12 mouse cellular contexts compared by ENCODE assay signal in the genomic region with DNA sequence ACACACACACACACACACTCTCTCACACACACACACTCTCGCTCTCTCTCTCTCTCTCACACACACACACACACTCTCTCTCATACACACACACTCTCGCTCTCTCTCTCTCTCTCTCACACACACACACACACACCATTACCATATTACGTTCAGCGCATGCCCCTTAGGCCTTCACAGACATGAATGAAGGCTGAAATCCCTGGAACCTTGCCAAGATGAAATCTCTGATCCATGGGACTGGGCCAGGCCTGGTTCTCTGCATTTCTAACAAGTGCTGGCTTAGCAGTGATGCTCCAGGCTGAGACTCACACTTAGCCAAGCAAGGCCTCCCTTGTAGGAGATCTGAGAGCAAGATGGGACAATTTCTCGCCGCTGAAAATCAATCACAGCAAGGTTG. TPM values are rescaled to one million over a fixed set of nuclear protein-coding genes. Genes with fewer than 3 reads are reported as not detected.
DNase-seq lines count a peak whose midpoint lies in the region; ATAC-seq lines count a peak whose summit lies in the region.
"Had no signal": no experiment of that assay in that cellular context is flagged by ENCODE, and none has a peak within 500 bp of the region (broad histone marks: within the 10 kb centered on the region; RNA-seq: fewer than 3 reads in every experiment).

No protein-coding gene starts in this region.

- peaks cover 9% of the 10 kb centered on the region for H3K4me1 ChIP-seq in forebrain, embryonic 13.5 days
- no peaks in the 10 kb centered on the region for H3K4me1 ChIP-seq in forebrain, embryonic 11.5 days (replicated peaks; ENCODE audit: control insufficient read depth, insufficient read depth, low read length)
- H3K4me1 ChIP-seq in midbrain, embryonic 14.5 days (ENCODE audit: control insufficient read depth, insufficient read depth, low read length): 0 out of 2 replicates have a peak, but pooled peaks cover 2% of the 10 kb centered on the region
- H3K4me1 ChIP-seq in midbrain, embryonic 16.5 days (ENCODE audit: control insufficient read depth, insufficient read depth, low read length): peaks cover 3% of the 10 kb centered on the region; the same call in 1 of the 2 replicates
- peaks cover 45% of the 10 kb centered on the region for H3K4me1 ChIP-seq in liver, embryonic 16.5 days (ENCODE audit: control insufficient read depth, low read depth, low read length)

- no peak for DNase-seq in forebrain, embryonic 11.5 days (ENCODE audit: low spot score)
- DNase-seq in midbrain, embryonic 14.5 days: peak; percentile 82
- peak; percentile 53 for DNase-seq in adrenal gland, postnatal 14 days
- no peak for DNase-seq in kidney, postnatal 36 days
- no peak for DNase-seq in gastrocnemius, postnatal 25 days
- DNase-seq: thymus, postnatal 25 days had no signal

- H3K4me2 ChIP-seq in forebrain, embryonic 13.5 days: no peak overlapping the region
- no peak overlapping the region for H3K4me2 ChIP-seq in forebrain, embryonic 11.5 days (ENCODE audit: low read depth, low read length, severe bottlenecking)
- H3K4me2 ChIP-seq in midbrain, embryonic 14.5 days (ENCODE audit: low read length): no peak overlapping the region
- no peak overlapping the region for H3K4me2 ChIP-seq in midbrain, embryonic 16.5 days (ENCODE audit: low read length)
- peak overlapping the region; percentile 32 for H3K4me2 ChIP-seq in liver, embryonic 16.5 days (ENCODE audit: low read depth, low read length)

- no peaks in the 10 kb centered on the region for H3K36me3 ChIP-seq in forebrain, embryonic 13.5 days (ENCODE audit: poor library complexity, severe bottlenecking)
- no peaks in the 10 kb centered on the region for H3K36me3 ChIP-seq in forebrain, embryonic 11.5 days (ENCODE audit: control insufficient read depth, insufficient read depth, low read length)
- H3K36me3 ChIP-seq in midbrain, embryonic 14.5 days (ENCODE audit: control insufficient read depth, insufficient read depth, low read length): no peaks in the 10 kb centered on the region
- no peaks in the 10 kb centered on the region for H3K36me3 ChIP-seq in midbrain, embryonic 16.5 days (ENCODE audit: control insufficient read depth, insufficient read depth, low read length)
- H3K36me3 ChIP-seq in liver, embryonic 16.5 days (ENCODE audit: control insufficient read depth, insufficient read depth): no peaks in the 10 kb centered on the region
- H3K36me3 ChIP-seq: limb, embryonic 10.5 days had no signal

- peak overlapping the region; percentile 15; the same call in 1 of the 2 replicates for H3K27ac ChIP-seq in forebrain, embryonic 13.5 days
- H3K27ac ChIP-seq in forebrain, embryonic 11.5 days (ENCODE audit: low read depth, low read length): no peak overlapping the region
- H3K27ac ChIP-seq in midbrain, embryonic 14.5 days (replicated peaks; ENCODE audit: low read depth, low read length): no peak overlapping the region
- H3K27ac ChIP-seq in midbrain, embryonic 16.5 days (ENCODE audit: low read length): no peak overlapping the region
- peak overlapping the region; percentile 75 for H3K27ac ChIP-seq in liver, embryonic 16.5 days (ENCODE audit: low read length)
- H3K27ac ChIP-seq: limb, embryonic 10.5 days had no signal

- H3K4me3 ChIP-seq in forebrain, embryonic 13.5 days: no peak overlapping the region
- H3K4me3 ChIP-seq in forebrain, embryonic 11.5 days (ENCODE audit: low read depth, low read length): no peak overlapping the region
- no peak overlapping the region for H3K4me3 ChIP-seq in midbrain, embryonic 14.5 days (replicated peaks; ENCODE audit: low read depth, low read length)
- H3K4me3 ChIP-seq in midbrain, embryonic 16.5 days (ENCODE audit: low read depth, low read length): no peak overlapping the region
- no peak overlapping the region for H3K4me3 ChIP-seq in liver, embryonic 16.5 days (ENCODE audit: low read depth, low read length)
- H3K4me3 ChIP-seq: layer of hippocampus, adult 2 months; limb, embryonic 10.5 days had no signal

- 64% methylated on average over 6 of the region's 6 CpGs for WGBS in forebrain, embryonic 13.5 days
- WGBS in forebrain, embryonic 11.5 days: 89% methylated on average over 6 of the region's 6 CpGs
- whole genome bisulfite sequencing in midbrain, embryonic 14.5 days: 65% methylated on average over 6 of the region's 6 CpGs
- 61% methylated on average over 6 of the region's 6 CpGs for WGBS in midbrain, embryonic 16.5 days
- WGBS in liver, embryonic 16.5 days (ENCODE audit: insufficient replicate concordance): 88% methylated on average over 6 of the region's 6 CpGs

- no peak overlapping the region for H3K9ac ChIP-seq in forebrain, embryonic 13.5 days
- no peak overlapping the region for H3K9ac ChIP-seq in forebrain, embryonic 11.5 days (ENCODE audit: low read length)
- H3K9ac ChIP-seq in midbrain, embryonic 14.5 days (replicated peaks; ENCODE audit: low read length): no peak overlapping the region
- no peak overlapping the region for H3K9ac ChIP-seq in midbrain, embryonic 16.5 days (ENCODE audit: low read depth, low read length)
- no peak overlapping the region for H3K9ac ChIP-seq in liver, embryonic 16.5 days (ENCODE audit: low read depth, low read length)

- no peaks in the 10 kb centered on the region for H3K27me3 ChIP-seq in forebrain, embryonic 13.5 days
- H3K27me3 ChIP-seq in forebrain, embryonic 11.5 days (ENCODE audit: control insufficient read depth, insufficient read depth, low read length): no peaks in the 10 kb centered on the region
- no peaks in the 10 kb centered on the region for H3K27me3 ChIP-seq in midbrain, embryonic 14.5 days (ENCODE audit: control insufficient read depth, insufficient read depth, low read length)
- H3K27me3 ChIP-seq in midbrain, embryonic 16.5 days (ENCODE audit: control insufficient read depth, insufficient read depth, low read depth, low read length): no peaks in the 10 kb centered on the region
- H3K27me3 ChIP-seq in liver, embryonic 16.5 days (ENCODE audit: control insufficient read depth, insufficient read depth, low read depth, low read length): no peaks in the 10 kb centered on the region; the same call in 1 of the 2 replicates

- H3K9me3 ChIP-seq in forebrain, embryonic 13.5 days (replicated peaks): no peaks in the 10 kb centered on the region
- H3K9me3 ChIP-seq in forebrain, embryonic 11.5 days (ENCODE audit: control insufficient read depth, low read length): no peaks in the 10 kb centered on the region
- H3K9me3 ChIP-seq in midbrain, embryonic 14.5 days (ENCODE audit: control insufficient read depth, low read length): no peaks in the 10 kb centered on the region
- no peaks in the 10 kb centered on the region for H3K9me3 ChIP-seq in midbrain, embryonic 16.5 days (replicated peaks; ENCODE audit: control insufficient read depth, low read length, poor library complexity, severe bottlenecking)
- no peaks in the 10 kb centered on the region for H3K9me3 ChIP-seq in liver, embryonic 16.5 days (replicated peaks; ENCODE audit: control insufficient read depth, low read length)
- H3K9me3 ChIP-seq: limb, embryonic 10.5 days had no signal

- peak; percentile 86 for ATAC-seq in forebrain, embryonic 13.5 days
- ATAC-seq in forebrain, embryonic 11.5 days (replicated peaks; ENCODE audit: low FRiP score): no peak
- ATAC-seq in midbrain, embryonic 14.5 days (ENCODE audit: low FRiP score, low TSS enrichment): no peak; the same call in 1 of the 2 replicates
- ATAC-seq in midbrain, embryonic 16.5 days: no peak
- ATAC-seq in liver, embryonic 16.5 days (ENCODE audit: low read depth): no peak

RNA-seq across cellular contexts. Expression of gene Mc3r, which starts 8.1 kb away (rescaled TPM):
- polyA plus RNA-seq in forebrain, embryonic 13.5 days (2015; fragmentation: Nextera tagmentation; extraction: Ambion mirVana): 0.10 and 0.15 TPM in 2 replicates
- 0.09 TPM in 1 of 2 replicates, not detected in the other for polyA plus RNA-seq in forebrain, embryonic 11.5 days (2014; fragmentation: Nextera tagmentation; extraction: Ambion mirVana)
- 0.33 and 0.55 TPM in 2 replicates for polyA plus RNA-seq in midbrain, embryonic 14.5 days (2014; fragmentation: Nextera tagmentation; extraction: Ambion mirVana)
- 0.64 and 0.73 TPM in 2 replicates for polyA plus RNA-seq in midbrain, embryonic 16.5 days (2015; fragmentation: Nextera tagmentation; extraction: Ambion mirVana)
- not detected in 2 replicates for total RNA-seq in adrenal gland, postnatal 14 days (2021)
- polyA plus RNA-seq in liver, embryonic 16.5 days (2015; fragmentation: Nextera tagmentation; extraction: Ambion mirVana): 0.04 and 0.06 TPM in 2 replicates
- total RNA-seq in gastrocnemius, postnatal 25 days (2021): not detected
- total RNA-seq: heart, adult 8-10 months; layer of hippocampus, adult 2 months had no signal
- polyA plus RNA-seq: limb, embryonic 10.5 days had no signal

Comparison
In these comparisons a context has a peak if more than half of its experiments do, and no peak if none do; other contexts are left out.
1. H3K27ac ChIP-seq: peak in forebrain, embryonic 13.5 days (single experiment) and liver, embryonic 16.5 days (single experiment); none in forebrain, embryonic 11.5 days (single experiment), midbrain, embryonic 14.5 days (single experiment) and midbrain, embryonic 16.5 days (single experiment).
2. DNase-seq: peak in midbrain, embryonic 14.5 days (single experiment) and adrenal gland, postnatal 14 days (single experiment); none in forebrain, embryonic 11.5 days (single experiment), kidney, postnatal 36 days (0 of 2) and gastrocnemius, postnatal 25 days (single experiment).